Mouse (Mus musculus) heart, postnatal 0 days (tissue): Measurements from ENCODE around the gene Morn3. TPM values are rescaled to one million over a fixed set of nuclear protein-coding genes. Genes with fewer than 3 reads are reported as not detected.
A peak's percentile ranks its signal among the peaks of the same experiment; 100 is the strongest.

Source experiments
- ATAC-seq: fragments of 200-750 bp; cut with Nextera tagmentation; 2 replicates; pipeline ENCODE4 v1.8.0; 2017; ENCODE audit warnings: low read depth, moderate number of reproducible peaks, moderate library complexity; ENCODE audit not compliant: insufficient read depth
- DNase-seq: peaks from one replicate; pipeline ENCODE4 v3.0.0-alpha.2; 2016; ENCODE audit warnings: low spot score
- H3K27ac ChIP-seq: fragments of 300-500 bp; sonication (generic); 2 replicates; pipeline ENCODE4 v1.5.1; 2014; ENCODE audit warnings: low read depth, mild to moderate bottlenecking
- H3K27me3 ChIP-seq: fragments of 300-500 bp; sonication (generic); 2 replicates; pipeline ENCODE4 v1.6.1; 2014; ENCODE audit warnings: low read length, mixed read lengths; ENCODE audit not compliant: control insufficient read depth, insufficient read depth
- H3K36me3 ChIP-seq: fragments of 300-500 bp; sonication (generic); replicated peaks from 2 replicates; pipeline ENCODE4 v1.6.1; 2014; ENCODE audit warnings: low read length, mixed read lengths; ENCODE audit not compliant: control insufficient read depth, insufficient read depth
- H3K4me1 ChIP-seq: fragments of 300-500 bp; sonication (generic); 2 replicates; pipeline ENCODE4 v1.6.1; 2014; ENCODE audit warnings: antibody characterized with exemption; ENCODE audit not compliant: control insufficient read depth, insufficient read depth
- H3K4me2 ChIP-seq: fragments of 300-500 bp; sonication (generic); 2 replicates; pipeline ENCODE4 v1.6.1; 2014; ENCODE audit warnings: low read depth, mild to moderate bottlenecking, low read length, moderate library complexity
- H3K4me3 ChIP-seq: fragments of 300-500 bp; sonication (generic); 2 replicates; pipeline ENCODE4 v1.5.1; 2014; ENCODE audit warnings: low read depth, low read length
- H3K9ac ChIP-seq: fragments of 300-500 bp; sonication (generic); replicated peaks from 2 replicates; pipeline ENCODE4 v1.6.1; 2014; ENCODE audit warnings: low read depth, low read length, mixed read lengths
- H3K9me3 ChIP-seq: fragments of 300-500 bp; sonication (generic); replicated peaks from 2 replicates; pipeline ENCODE4 v1.6.1; 2016; ENCODE audit warnings: low read length; ENCODE audit not compliant: control insufficient read depth
- CTCF ChIP-seq: IDR thresholded peaks from 2 replicates; pipeline ENCODE4 v1.5.1; 2016; ENCODE audit warnings: antibody characterized with exemption, control low read depth, low read depth
- EP300 ChIP-seq: IDR thresholded peaks from 2 replicates; pipeline ENCODE4 v1.6.1; 2016; ENCODE audit warnings: antibody characterized with exemption, low read depth
- WGBS: fragments of 180-500 bp; shearing (Covaris S2); extraction: QIAGEN DNeasy Blood & Tissue Kit; methylation state at CpG from one replicate; pipeline ENCODE4 v1.1.7; 2014; 5-methylcytosine and 5-hydroxymethylcytosine counted together
- polyA plus RNA-seq: library from polyadenylated mRNA; unstranded; fragments of >200 nt; fragmentation: Nextera tagmentation; extraction: Ambion mirVana; gene quantifications from 2 replicates; pipeline ENCODE4 v1.2.1, GENCODE M21; 2015
- total RNA-seq: library from RNA; depleted of rRNA; stranded (reverse); fragments of >200 nt; gene quantifications from 2 replicates; pipeline ENCODE4 v1.2.3, GENCODE M21; 2014; ENCODE audit warnings: low replicate concordance

Gene Morn3
- total and polyA plus RNA-seq, 2 experiments from 2014 or later = not detected

DNA sequence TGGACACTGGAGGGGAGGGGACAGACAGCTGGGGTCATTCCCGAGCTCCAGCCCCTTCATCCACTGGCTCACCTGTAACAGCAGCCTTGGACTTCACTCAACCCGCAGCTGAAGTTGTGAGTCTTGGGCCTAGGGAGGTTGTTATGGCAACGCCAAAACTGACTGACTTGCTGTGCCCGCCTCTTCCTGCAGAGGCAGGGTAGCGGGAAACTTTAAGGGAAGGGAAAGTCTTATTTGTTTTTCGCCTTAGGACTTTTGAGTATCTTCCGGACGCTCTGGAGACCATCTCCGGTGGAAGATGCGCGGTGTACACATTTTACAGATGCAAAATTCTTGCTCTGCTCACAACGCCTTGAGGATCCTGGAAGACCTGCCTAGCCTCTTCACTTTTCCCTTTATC, 2.5 kb upstream of the Morn3 start:
- ATAC-seq = 0 out of 2 replicates have a peak, but pooled peaks have one; percentile 32

DNA sequence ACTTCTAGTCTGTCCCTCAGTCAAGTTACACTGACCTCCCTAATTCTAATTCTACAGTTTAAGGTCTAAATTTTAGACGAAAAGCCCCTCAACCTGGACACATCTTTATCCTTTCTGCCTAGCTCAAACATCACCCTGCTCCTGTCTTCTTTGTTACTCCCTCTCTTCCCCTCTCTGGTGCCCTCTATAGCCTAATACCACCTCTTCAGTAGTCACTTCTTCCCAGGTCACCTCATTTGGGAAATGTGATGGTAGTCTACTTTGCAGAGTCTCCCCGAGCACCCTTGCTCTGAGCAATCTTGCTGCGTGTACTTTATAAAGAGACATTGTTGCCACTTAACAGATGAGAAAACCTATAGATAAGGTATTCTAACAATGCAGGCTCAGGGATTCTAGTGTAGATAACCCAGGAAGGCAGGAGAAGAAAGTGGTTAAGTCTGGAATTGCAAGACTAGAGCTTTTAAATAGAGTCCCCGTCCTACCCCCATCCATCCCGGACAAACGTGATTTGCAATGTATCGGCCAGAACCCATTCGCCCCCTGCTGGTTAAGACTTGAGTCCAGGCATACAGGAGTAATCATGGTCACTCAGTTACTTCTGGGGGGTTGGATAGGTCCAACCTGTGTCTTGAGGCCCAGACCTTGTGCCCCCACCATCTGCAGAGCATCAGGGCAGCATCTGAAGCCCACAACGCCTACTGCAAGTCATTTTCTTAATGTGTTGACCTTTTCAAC, 1.1 kb downstream of the Morn3 start:
- WGBS = 23% methylated on average over 9 of the region's 9 CpGs
- peak; percentile 74 for DNase-seq
- peak; percentile 84 for TF ChIP-seq CTCF
- TF ChIP-seq EP300 = no peak
- H3K4me1 ChIP-seq = 0 out of 2 replicates have a peak, but pooled peaks cover 5% of the 10 kb centered on the region
- peak; percentile 78 for ATAC-seq
- no peaks in the 10 kb centered on the region for H3K36me3 ChIP-seq
- no peak overlapping the region for H3K9ac ChIP-seq
- H3K4me3 ChIP-seq = no peak overlapping the region
- H3K9me3 ChIP-seq = no peaks in the 10 kb centered on the region
- H3K27ac ChIP-seq = no peak overlapping the region
- no peaks in the 10 kb centered on the region for H3K27me3 ChIP-seq
- H3K4me2 ChIP-seq = no peak overlapping the region

More for the DNA sequence above, 2.5 kb upstream of the Morn3 start:
- no peak overlapping the region for H3K9ac ChIP-seq
- TF ChIP-seq EP300 (no peak), CTCF (peak; percentile 22; the same call in 1 of the 2 replicates)
- peak overlapping the region; percentile 17; the same call in 1 of the 2 replicates for H3K4me2 ChIP-seq
- H3K27me3 ChIP-seq = no peaks in the 10 kb centered on the region
- no peak overlapping the region for H3K27ac ChIP-seq
- WGBS = 6% methylated on average over 12 of the region's 12 CpGs
- H3K9me3 ChIP-seq = no peaks in the 10 kb centered on the region; the same call in 1 of the 2 replicates
- no peaks in the 10 kb centered on the region for H3K4me1 ChIP-seq
- H3K36me3 ChIP-seq = no peaks in the 10 kb centered on the region
- no peak overlapping the region for H3K4me3 ChIP-seq
- peak; percentile 56 for DNase-seq

- Histone ChIP-seq H3K4me2 (no peak overlapping the region), H3K4me1 (peaks cover 14% of the 10 kb centered on the region; the same call in 1 of the 2 replicates), H3K27me3 (no peaks in the 10 kb centered on the region), H3K36me3 (no peaks in the 10 kb centered on the region), H3K9ac (no peak overlapping the region), H3K9me3 (no peaks in the 10 kb centered on the region), H3K27ac (no peak overlapping the region), H3K4me3 (no peak overlapping the region)
- 25% methylated on average over 7 of the region's 7 CpGs for WGBS
- peak; percentile 28; the same call in 1 of the 2 replicates for TF ChIP-seq CTCF
- no peak for TF ChIP-seq EP300
- ATAC-seq = no peak
- no peak for DNase-seq
Observed at GRCm38 (mm10) chr5:123043856-123044255, 3.0 kb downstream of the Morn3 start.

DNA sequence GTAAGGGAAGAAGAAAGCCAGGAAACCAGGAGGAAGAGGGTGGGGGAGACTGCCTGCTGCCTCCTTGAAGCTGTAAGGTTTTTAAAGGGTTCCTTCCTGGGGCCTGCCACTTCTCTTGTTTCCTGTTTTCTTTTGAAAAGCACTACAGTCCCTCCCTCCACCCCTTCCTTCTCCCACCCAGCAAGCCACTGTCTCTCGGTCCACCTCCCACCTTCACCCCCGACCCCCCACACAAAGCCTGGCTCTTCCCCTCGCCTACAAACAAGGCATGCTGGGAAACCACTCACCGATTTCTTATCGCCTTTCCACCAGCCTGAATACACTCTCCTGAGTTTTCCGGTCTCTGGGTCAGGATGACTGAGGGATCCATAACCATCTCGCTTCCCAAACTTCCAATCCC, 6.0 kb downstream of the Morn3 start:
- H3K4me2 ChIP-seq = no peak overlapping the region
- H3K9ac ChIP-seq = no peak overlapping the region
- no peak overlapping the region for H3K4me3 ChIP-seq
- H3K4me1 ChIP-seq = peaks cover 15% of the 10 kb centered on the region; the same call in 1 of the 2 replicates
- no peaks in the 10 kb centered on the region for H3K27me3 ChIP-seq
- H3K9me3 ChIP-seq = no peaks in the 10 kb centered on the region
- WGBS = 37% methylated on average over 7 of the region's 7 CpGs
- no peak for TF ChIP-seq CTCF
- TF ChIP-seq EP300 = 0 out of 2 replicates have a peak, but pooled peaks have one; percentile 31
- peak overlapping the region; percentile 65 for H3K27ac ChIP-seq
- no peak; the same call in 1 of the 2 replicates for ATAC-seq
- H3K36me3 ChIP-seq = no peaks in the 10 kb centered on the region
- DNase-seq = no peak

GRCm38 (mm10) chr5:123039120-123039752, 7.6 kb downstream of the Morn3 start:
- ATAC-seq = peak; percentile 81
- Histone ChIP-seq H3K9me3 (no peaks in the 10 kb centered on the region), H3K27me3 (no peaks in the 10 kb centered on the region), H3K4me1 (peaks cover 23% of the 10 kb centered on the region; the same call in 1 of the 2 replicates), H3K4me2 (peak overlapping the region; percentile 67), H3K4me3 (peak overlapping the region; percentile 38), H3K36me3 (no peaks in the 10 kb centered on the region), H3K27ac (peak overlapping the region; percentile 48), H3K9ac (no peak overlapping the region; the same call in 1 of the 2 replicates)
- WGBS = 3% methylated on average over 25 of the region's 25 CpGs
- peak; percentile 65 for DNase-seq
- TF ChIP-seq CTCF (no peak), EP300 (no peak)
